Mouse (Mus musculus): ENCODE data around the gene Prr5.
"Not testable (repeated sequence)": the region's sequence is repeated elsewhere in the genome, so short reads cannot be mapped to it uniquely, and the experiment has no call there.

The Prr5 gene

DNA sequence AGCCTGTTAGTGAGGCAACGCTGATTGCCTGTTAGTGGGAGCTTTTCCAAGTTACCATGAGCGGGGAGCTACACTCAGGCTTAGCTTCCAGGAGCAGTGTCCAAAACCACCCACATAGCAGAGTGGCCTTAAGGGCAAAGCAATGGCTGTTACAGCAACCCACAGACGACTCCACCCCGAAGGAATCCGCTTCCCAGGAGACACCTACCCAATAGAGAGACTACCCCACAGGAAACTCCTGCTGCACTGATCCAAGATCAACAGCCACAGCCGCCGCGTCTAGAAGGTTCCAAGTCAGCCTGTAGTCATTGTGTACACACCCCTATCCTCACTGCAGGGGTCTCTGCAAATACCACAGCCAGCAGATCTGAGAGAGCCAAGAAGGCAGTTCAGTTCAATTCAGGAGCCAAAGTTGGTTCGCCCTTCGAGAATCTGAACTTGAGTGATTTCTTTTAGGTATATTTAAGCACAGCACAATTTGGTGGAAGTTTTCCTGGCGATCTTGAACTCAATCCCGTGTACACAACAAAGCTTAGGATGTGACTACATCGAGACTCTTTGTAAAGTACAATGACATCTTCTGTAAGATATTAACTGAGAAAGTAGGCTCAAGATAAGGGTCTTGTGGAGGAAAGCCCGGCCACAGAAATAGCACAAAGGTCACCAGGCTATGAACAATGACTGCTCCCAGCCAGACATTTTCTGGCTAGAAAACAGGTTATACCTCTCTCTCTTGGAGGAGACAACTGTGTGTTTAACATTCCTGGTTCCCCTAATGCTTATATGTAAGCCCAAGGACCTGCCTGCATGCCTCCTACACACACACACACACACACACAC is 43.4 kb downstream of the Prr5 start:
- no peak for DNase-seq (ENCODE audit: low spot score in 2 of 2)

DNA sequence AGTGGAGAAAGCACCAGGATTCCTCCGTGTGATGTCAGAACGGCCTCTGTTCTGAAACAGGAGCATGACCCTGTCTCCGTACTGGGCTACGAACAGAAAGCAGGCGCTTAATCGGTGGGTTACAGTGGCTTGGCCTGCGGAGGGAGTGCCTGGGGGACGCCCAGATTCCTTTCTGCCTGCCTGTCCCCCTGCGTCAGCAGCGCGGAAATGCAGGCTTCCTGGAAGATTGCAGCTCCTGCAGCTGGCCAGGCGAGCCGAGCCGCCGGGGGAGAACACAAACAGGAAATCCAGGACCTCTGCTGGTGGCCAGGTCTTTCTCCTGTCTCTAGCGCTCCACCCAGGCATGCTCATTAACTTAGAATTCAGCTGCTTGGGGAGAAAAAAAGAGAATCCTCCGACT is 45.3 kb downstream of the Prr5 start:
- no peak for DNase-seq (ENCODE audit: low spot score in 2 of 2)

DNA sequence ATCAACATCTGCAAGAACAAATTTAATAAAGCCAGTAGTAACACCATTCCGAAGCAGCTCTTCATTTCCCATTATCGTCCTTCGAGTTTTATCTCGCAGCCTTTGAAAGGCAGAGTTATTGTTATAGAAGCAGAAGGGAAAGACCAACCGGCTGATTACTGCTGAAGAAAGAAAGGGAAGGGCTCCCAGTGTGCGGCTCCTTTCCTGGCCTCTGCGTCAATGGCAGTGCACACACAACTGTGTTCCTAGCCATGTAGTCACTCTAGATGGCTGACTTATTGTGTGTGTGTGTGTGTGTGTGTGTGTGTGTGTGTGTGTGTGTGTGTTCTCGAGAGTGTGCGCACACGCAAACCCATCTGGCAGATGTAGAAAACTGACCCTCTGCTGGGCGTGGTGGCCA is 45.7 kb downstream of the Prr5 start:
- DNase-seq (ENCODE audit: low spot score in 2 of 2): no peak

DNA sequence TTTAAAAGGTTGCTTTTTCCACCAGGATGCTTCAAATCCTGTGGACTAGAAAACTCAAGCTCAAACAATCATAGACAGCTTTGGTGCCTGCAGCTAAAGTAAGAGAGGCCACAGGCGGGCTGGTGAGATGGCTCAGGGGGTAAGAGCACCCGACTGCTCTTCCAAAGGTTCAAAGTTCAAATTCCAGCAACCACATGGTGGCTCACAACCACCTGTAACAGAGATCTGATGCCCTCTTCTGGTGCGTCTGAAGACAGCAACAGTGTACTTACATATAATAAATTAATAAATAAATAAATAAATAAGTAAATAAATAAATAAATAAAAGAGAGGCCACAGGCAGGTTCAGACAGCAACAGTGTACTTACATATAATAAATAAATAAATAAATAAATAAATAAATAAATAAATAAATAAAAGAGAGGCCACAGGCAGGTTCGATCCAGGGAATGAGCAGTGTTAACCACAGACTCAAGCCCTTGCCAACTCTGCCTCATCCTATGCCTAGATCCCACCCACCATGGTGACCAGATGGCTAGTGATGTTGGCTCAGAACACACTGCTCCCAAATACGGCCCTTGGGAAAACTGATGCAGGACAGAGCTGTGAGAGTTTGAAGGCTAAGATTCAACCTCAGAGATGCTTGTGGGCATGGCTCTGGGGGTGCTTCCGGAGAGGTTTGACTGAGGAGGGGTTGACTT is 48.3 kb downstream of the Prr5 start:
- not testable (repeated sequence) for DNase-seq (ENCODE audit: low spot score in 2 of 2)

DNA sequence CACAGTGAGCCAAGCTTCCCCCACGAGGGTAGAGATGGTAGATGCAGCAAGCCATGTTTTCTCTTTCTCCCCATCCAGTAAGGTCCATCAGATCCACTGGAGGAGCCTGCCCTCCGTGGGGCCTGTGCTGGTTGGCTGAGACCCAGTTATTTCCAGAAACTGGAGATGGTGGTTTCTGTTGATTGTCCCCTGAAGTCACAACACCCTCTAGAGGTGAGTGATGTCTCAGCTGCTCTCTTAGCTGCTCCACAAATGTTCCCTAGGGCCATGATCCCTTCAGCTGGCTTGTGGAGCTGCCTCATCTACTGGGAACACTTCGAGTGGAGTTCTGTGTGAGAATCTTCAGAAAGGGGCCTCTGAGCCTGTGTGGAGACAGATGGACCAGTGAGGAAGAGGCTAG is 49.4 kb downstream of the Prr5 start:
- no peak for DNase-seq (ENCODE audit: low spot score in 2 of 2)

DNA sequence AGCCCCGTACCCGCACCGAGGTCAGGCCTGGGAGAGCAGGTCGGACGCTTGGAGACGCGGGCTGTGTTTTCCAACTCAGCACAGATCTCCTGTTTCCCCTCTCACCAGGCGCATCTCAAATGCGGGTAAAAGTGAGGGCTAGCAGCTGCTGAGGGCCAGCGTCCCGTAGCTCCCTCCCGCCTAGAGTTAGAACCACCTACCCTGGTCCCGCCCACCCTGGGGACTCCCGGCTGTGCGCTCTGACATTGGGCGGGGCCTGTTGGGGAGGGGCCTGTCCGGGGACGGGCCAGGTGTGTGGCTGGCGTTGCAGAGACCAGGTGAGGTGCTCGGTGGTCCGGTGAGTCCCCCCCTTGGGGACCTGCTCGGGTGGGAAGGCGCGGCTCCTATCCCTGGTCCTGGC is 50.4 kb downstream of the Prr5 start, which contains the start of gene Arhgap8:
Gene Arhgap8, plus strand, starts transcription at position 262 of the 400 bp plus-strand sequence.
- DNase-seq (ENCODE audit: low spot score in 2 of 2): no peak

DNA sequence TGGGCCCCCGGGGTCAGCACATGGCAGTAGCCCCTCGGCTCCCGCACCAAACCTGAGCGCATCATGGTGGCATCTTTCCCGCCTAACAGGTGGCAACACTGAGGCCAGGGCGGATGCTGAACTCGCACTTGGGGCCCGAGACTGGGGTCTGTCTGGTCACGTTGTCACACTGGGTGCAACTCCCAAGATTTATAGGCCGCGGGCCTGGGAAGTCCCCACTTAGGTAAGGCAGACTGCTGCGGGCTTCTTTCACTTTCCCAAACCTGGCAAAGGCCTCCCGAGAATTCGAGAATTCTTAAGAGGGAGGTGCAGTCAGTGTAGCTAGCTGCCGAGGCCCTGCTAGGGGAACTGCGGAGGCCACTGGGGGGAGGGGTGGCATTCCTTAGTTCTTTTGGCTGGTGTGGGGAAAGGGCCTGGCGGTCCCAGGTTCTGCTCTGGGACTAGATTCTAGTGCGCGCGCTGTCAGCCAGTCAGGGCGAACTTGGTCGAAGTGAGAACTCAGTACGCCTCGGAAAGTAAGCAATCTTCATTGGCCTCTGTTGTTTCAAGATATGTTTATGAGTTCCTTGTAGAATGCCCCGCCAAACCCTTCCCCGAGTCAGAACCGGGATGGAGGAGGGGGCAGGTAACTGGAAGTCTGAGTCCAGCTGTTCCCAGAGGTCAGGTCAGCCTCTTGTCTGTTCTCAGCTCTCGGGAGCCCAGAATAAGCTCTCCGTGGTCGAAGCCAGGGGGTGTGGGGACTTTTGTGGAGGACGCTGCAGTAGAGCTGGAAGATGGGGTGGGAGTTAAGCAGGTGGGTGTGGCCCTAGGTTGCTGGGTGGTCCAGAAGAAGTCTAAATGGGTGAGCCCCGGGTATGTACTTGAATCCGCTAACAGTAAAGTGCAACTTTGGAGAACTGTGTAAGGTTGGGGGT is 51.1 kb downstream of the Prr5 start:
- DNase-seq (ENCODE audit: low spot score in 2 of 2): no peak

DNA sequence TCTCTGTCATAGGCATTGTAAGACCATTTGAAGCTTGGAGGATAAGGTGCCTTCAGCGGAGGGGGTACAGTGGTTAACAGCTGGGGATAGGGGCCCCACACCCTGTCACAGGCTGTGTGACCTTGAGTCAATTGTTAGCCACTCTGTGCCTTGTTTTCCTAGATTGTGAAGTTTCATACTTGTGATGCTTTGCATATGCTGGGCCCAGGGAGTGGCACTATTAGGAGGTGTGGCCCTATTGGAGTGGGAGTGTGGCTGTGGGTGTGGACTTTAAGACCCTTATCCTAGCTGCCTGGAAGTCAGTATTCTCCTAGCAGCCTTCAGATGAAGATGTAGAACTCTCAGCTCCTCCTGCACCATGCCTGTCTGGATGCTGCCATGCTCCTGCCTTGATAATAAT is 54.2 kb downstream of the Prr5 start:
- DNase-seq (ENCODE audit: low spot score in 2 of 2): not testable (repeated sequence)

DNA sequence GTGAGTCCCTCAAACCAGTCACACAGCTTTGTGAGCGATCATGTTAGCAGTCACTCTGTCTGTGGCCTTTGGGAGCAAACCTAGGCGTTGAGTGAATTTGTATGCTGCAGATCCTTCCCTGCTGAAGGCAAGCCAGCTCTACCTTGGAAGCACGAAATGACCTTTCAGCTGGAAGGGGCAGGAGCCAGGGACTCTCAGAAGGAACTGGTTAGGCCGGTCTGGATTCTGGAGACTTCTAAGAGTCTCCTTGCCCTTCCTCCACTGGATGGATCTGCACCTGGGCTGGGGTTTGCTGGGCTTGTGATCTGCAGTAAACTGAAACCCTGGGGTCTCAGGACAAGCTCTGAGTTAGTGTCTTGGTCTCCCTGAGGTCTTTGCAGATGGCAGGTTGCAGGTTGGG is 54.8 kb downstream of the Prr5 start:
- no peak for DNase-seq (ENCODE audit: low spot score in 2 of 2)

DNA sequence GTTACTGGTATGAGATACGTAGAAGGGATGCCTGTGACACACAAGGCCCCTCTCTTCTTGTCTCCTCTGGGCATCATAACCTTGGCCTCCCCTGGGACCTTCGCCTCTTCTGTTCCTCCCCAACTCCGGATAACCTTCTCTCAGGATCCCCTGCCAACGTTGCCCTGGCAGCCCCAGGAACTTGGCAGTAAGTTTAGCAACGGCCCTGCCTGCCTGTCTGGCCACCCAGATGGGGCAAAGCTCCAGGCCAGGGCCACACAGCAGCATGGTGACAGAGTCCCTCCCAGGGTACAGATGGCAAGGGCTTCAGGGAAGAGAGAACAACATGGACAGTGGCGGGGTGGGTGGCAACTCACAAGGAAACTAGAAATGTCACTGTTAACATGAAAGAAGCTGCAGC is 60.3 kb downstream of the Prr5 start:
- no peak for DNase-seq (ENCODE audit: low spot score in 2 of 2)

DNA sequence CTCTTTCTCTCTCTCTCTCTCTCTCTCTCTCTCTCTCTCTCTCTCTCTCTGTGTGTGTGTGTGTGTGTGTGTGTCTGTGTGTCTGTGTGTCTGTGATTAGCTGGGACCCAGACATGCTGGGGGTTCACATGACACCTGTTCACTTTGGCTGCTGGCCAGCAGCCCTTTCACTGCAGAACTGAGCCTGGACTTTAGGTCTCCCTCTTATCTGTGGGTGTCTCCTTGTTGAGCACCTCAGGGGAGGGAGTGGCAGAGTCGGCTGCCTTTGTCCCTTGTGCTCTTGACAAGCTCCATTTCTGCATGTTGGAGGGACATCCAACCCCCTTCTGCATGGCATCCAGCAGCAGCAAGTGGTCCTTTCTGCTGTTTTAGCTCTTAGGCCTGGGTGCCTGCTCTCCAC is 61.5 kb downstream of the Prr5 start:
- DNase-seq (ENCODE audit: low spot score in 2 of 2): no peak

DNA sequence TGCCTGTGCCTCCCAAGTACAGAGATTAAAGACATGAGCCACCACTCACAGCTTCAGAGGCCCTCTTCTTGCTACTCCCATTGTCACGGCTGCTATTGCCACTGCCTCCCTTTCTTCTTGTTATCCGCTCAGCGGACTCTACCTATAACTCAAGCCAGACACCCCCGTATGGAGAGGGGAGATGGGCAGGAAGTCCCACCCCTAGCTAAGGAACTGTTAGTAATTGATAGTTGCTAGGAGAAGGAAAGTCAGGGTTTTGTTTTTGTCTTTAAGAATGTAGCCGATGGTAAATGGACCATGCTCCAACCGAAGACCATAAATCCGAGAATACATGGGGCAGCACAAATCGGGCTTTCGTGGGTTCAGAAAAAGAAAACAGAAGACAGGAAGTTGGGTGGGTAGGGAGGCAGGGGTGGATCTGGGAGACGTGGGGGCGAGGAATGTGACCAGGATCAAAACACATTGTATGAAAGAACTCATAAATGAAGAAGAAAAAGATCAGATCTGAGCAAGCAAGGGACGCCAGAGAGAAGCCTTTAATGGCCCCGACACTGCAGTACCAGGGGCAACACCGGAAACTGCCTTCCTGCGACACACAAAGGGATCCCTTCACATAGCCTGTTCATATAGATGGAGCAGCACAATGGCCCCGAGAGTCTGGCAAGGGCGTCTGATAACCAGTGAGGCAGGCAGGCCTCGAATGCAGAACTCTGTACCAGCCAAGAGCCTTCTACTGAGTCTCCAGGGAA is 62.4 kb downstream of the Prr5 start:
- DNase-seq (ENCODE audit: low spot score in 2 of 2): no peak

DNA sequence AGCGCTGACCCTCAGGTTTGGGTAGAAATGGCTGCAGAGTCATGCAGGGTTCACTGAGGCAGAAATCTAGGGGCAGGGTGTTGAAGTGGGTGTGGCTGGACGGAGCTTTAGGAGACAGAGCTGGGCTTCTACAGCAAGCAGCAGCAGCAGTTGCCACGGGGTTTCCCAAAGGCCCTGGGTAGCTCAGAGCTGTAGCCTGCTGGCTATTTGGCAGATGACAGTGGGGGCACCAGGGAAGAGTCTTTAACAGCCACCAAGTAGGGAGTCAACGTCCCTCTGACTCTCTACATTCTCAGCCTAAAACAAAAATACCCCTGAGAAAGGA is 63.0 kb downstream of the Prr5 start:
- DNase-seq (ENCODE audit: low spot score in 2 of 2): no peak

DNA sequence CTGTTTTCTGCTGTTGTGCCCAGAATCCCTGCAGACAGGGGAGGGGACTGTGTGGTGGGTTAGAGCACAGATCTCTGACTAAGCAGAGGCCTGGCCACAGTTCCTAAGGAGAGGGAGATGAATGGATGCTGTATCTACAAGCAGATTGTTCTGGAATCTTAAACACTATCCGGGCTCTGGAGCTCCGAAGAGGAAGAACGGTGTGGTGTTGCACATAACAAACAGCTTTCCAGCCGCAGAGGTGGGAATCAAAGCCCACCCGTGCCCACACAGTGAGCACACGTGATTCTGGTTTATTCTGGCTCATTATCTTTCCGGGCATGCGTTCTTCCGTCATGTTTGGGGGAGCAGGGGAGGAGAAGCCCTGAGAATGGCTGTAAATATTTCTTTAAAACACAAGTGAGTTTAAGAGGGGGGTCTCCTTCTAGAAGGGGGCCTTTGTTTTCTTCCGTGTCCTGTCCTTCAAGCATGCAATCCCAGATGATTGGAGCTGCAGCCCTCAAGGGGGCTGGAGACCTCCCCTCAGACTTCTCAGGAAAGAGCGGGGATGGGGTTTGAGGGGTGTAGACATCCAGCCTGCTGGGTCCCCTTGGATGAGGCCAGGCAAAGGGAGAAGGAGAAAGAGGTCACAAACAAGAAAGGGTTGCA is 67.0 kb downstream of the Prr5 start:
- DNase-seq (ENCODE audit: low spot score in 2 of 2): no peak

DNA sequence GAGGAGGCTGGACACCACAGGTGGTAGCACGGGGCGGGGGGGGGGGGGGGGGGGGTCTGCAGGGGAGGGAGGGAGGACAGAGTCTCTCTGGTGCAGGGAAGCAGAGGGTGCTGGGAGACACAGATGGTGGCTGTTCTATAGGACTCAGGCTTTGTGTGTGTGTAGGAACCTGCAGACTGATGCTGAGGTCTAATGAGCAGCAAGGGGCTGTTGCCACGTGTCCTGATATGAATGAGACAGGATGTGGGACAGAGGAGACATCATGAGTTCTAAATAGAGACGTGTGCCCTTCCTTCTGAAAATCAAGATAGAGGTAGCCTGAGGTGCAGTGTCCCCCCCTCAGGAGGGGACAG is 67.5 kb downstream of the Prr5 start:
- no peak for DNase-seq (ENCODE audit: low spot score in 2 of 2)

DNA sequence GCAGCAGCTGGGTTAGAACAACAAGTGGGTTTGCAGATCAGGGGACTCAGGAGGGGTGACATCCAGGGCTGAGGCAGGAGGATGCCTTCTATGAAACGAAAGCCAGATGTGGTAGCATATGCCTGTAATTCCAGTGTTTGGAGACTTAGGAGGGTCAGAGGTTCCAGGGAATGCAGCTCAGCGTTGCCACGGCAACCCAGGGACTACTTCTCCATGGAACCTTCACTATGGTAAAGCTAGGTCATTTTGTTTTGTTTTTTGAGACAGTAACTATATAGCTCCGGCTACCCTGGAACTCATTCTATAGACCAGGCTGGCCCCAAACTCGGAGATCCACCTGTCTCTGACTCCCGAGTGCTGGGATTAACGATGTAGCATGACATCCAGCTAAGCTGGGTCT is 68.8 kb downstream of the Prr5 start:
- no peak for DNase-seq (ENCODE audit: low spot score in 2 of 2)

DNA sequence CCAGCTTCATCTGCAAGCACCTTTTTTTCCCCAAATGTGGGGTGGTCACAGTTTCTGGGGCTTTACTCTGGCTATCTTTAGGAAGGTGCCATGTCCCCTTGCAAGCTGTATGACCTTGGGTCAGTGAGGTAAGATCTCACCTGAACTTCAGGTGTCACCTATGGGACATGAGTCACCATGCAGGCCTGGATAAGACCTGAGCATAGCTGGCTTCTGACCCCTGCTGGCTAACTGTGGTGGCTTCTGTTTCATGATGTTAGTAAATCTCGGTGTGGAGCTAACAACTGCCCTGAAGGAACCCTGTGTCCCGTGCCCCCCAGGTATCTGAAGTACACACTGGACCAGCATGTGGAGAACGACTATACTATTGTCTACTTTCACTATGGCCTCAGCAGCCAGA is 72.2 kb downstream of the Prr5 start:
- DNase-seq (ENCODE audit: low spot score in 2 of 2): no peak

DNA sequence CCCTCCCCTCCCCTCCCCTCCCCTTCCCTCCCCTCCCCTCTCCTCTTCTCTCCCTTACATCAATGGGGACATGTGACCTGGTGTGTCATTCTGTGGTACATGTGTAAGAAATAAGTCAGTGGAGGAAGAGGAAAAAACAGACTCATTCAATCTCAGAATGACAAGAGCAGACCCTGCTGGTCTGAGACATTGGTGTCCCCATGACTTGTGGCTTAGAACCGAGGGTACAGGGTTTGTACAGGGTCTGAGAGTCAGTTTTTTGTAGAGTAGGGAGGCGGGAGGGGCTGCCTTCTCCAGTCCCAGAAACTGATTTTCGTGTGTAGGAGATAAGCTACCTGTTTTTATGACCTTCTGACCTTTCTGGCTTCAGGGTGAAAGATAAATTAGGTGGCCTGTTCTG is 73.9 kb downstream of the Prr5 start:
- no peak for DNase-seq (ENCODE audit: low spot score in 2 of 2)

DNA sequence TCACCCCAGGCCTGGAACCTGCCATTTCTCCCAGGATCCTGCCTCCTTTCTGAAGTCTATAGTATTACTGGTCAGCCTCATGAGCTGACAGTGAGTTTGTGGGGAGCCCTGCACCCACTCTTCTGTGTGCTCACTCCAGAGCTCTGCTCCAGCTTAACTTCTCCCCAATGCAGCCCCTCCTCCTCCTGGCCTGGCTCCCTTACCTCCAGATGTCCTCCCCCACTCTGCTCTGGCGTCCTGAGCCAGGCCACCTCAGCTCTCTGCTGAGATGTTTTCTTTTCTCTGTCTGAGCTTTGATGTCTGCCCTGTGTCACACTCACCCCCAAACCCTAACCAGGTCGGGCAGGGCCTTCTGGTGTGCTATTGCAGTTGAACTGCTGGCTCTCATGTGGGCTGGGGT is 74.9 kb downstream of the Prr5 start:
- no peak for DNase-seq (ENCODE audit: low spot score in 2 of 2)

DNA sequence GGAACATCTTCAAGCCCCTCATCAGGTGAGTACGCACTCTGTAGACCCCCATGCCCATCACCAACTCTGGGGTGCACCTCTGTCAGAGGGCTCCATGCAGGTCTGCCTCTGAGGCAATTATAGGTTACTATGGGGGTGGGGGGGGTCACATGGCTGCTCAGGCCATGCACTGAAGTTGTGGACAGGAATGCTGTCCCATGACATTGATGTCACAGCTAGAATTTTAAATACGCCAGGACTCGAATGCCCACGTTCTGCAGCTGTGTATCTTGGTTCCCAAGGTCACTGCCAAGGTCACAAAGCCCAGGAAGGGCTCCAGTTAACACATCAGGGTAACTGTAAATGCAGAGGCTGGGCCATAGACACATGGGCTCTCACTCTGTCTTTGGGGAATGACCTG is 76.4 kb downstream of the Prr5 start:
- DNase-seq (ENCODE audit: low spot score in 2 of 2): no peak

All from frontal cortex, postnatal 25 days (tissue).